Mouse (Mus musculus) ES-Bruce4 (cell line): ENCODE measurements around the gene Lce1m. TPM values are rescaled to one million over a fixed set of nuclear protein-coding genes. Genes with fewer than 3 reads are reported as not detected.

Experiments used
- H3K27ac ChIP-seq: 2 replicates; pipeline ENCODE4 v1.5.1; 2012; ENCODE audit warnings: low read length, inconsistent platforms; ENCODE audit not compliant: insufficient read depth
- H3K27me3 ChIP-seq: 2 replicates; pipeline ENCODE4 v1.6.1; 2012; ENCODE audit warnings: mild to moderate bottlenecking, low read length, inconsistent platforms; ENCODE audit not compliant: control insufficient read depth, poor library complexity, insufficient read depth, severe bottlenecking
- H3K36me3 ChIP-seq: 2 replicates; pipeline ENCODE4 v1.6.1; 2012; ENCODE audit warnings: inconsistent platforms, mild to moderate bottlenecking, low read length, moderate library complexity; ENCODE audit not compliant: control insufficient read depth, poor library complexity, insufficient read depth, severe bottlenecking
- H3K4me1 ChIP-seq: one replicate; pipeline ENCODE4 v1.8.1; 2011; ENCODE audit warnings: low read length; ENCODE audit not compliant: control insufficient read depth, insufficient read depth
- H3K4me3 ChIP-seq: 2 replicates; pipeline ENCODE4 v1.5.1; 2011; ENCODE audit warnings: low read depth, mild to moderate bottlenecking, low read length
- H3K9ac ChIP-seq: 2 replicates; pipeline ENCODE4 v1.6.1; 2012; ENCODE audit warnings: low read depth, mild to moderate bottlenecking, inconsistent platforms; ENCODE audit not compliant: poor library complexity, severe bottlenecking
- H3K9me3 ChIP-seq: replicated peaks from 2 replicates; pipeline ENCODE4 v1.6.1; 2012; ENCODE audit warnings: mild to moderate bottlenecking, low read length, inconsistent platforms; ENCODE audit not compliant: control insufficient read depth, poor library complexity, insufficient read depth, severe bottlenecking
- CTCF ChIP-seq: IDR thresholded peaks from one replicate; pipeline ENCODE4 v1.8.1; 2011; ENCODE audit warnings: low read depth, low read length
- EP300 ChIP-seq: IDR thresholded peaks from 2 replicates; pipeline ENCODE4 v1.6.1; 2011; ENCODE audit warnings: low read depth, low read length; ENCODE audit not compliant: insufficient read depth
- POLR2A ChIP-seq: IDR thresholded peaks from one replicate; pipeline ENCODE4 v1.8.1; 2011; ENCODE audit warnings: low read length; ENCODE audit not compliant: insufficient read depth
- polyA plus RNA-seq: library from polyadenylated mRNA; stranded (reverse); fragments of >200 nt; gene quantifications from 2 replicates; pipeline ENCODE4 v1.2.4, GENCODE M21; 2011; ENCODE audit warnings: low read depth; ENCODE audit not compliant: missing spikeins, insufficient read depth, insufficient read length

The Lce1m gene
- polyA plus RNA-seq, 1 experiment = not detected

DNA sequence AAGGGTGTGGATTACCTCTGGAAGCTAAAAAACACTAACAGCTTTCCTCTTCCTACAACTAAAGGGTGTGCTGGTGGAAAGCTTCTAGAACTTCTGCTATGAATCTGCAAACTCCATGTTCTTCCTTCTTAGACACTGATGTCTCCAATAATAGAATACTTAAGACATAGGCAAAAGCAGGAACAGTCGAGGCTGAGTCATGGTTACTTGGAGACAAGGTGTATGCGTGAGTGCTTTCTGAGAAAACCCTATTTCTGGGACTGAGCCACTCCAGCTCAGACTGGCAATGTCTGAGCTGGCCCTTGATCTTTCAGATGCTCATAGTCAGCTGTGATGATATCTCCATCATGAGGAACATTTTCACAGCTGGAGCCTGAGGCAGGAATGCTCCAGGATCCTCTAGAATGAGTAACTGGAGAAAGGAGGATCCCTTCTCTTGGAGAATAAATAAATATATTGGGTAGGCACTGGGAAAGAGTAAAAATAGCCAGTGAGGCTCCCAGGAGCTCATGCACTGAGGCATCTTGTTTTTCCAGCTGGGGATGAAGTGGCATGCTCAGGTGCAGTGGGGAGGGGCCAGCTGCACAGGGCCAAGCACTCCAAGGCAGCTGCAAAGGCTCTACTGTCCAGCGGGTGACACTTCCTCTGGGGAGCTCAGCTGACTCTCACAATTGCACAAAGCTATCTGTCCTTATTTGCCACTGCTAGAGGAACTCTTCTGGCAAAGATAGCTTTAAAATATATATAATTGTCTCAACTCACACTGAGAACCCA, 4.7 kb upstream of the Lce1m start:
- Histone ChIP-seq H3K27ac (no peak overlapping the region), H3K9me3 (no peaks in the 10 kb centered on the region), H3K4me3 (no peak overlapping the region), H3K27me3 (peaks cover 1% of the 10 kb centered on the region; the same call in 1 of the 2 replicates), H3K4me1 (no peaks in the 10 kb centered on the region), H3K9ac (no peak overlapping the region), H3K36me3 (no peaks in the 10 kb centered on the region)
- no peak for TF ChIP-seq EP300
- no peak for TF ChIP-seq POLR2A
- TF ChIP-seq CTCF = no peak

DNA sequence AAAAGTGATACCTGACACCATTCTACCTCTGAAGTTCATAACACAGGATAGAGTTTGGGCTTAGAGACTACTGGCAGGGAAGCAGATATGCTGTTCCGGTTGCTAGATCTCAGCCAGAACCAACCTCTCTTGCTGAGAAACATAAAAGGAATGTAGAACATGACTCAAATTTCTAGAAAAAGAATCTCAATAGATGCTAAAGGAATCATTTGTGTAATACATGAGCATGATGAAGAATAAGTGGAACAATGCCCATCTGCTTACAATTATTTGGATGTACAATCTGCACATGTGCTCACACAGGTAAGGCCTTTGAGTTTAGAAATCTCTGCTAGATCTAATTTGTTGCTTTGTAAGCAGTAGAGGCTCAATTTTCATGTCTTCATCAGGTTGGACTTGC, 2.3 kb upstream of the Lce1m start:
- Histone ChIP-seq H3K27ac (no peak overlapping the region), H3K4me3 (no peak overlapping the region), H3K4me1 (no peaks in the 10 kb centered on the region), H3K9me3 (no peaks in the 10 kb centered on the region), H3K36me3 (no peaks in the 10 kb centered on the region), H3K27me3 (no peaks in the 10 kb centered on the region; the same call in 1 of the 2 replicates), H3K9ac (no peak overlapping the region)
- TF ChIP-seq POLR2A = no peak
- no peak for TF ChIP-seq CTCF
- TF ChIP-seq EP300 = no peak

DNA sequence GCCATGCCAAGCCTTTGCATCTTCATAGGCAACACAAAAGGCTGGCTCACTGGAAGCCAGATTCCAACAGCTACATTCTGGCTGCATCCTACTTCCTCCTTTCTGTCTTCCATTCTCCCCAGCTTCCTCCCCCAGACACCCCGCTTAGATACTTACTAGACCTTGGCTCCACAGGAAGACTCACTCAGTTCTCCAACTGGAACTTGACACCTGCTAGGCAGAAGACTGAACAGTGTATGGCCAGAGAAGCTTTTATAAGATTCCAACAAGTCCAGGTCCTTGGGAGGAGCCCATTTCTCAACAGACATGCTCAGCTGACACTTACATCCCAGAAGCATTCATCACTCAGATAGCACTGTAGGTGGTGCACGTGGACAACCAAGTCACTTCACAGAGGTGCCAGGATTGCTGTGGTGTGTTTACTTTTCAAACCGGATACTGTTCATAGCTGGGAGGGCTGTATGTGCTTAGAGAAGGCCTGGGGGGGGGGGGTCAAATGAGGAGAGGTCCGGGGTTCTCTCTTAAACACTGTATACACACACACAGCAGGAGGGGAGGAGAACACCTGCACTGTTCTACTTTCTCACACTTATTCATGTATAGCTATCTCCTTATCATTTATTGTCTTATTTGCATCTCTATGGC, 3.3 kb downstream of the Lce1m start, which contains the start of gene Crct1:
Gene Crct1, minus strand, starts transcription at position 228 of the 645 bp plus-strand sequence.
- Histone ChIP-seq H3K36me3 (no peaks in the 10 kb centered on the region), H3K4me3 (peak within 1 kb of the TSS; percentile 39), H3K9me3 (no peaks in the 10 kb centered on the region), H3K4me1 (peaks cover 4% of the 10 kb centered on the region), H3K27ac (peak within 1 kb of the TSS; percentile 48), H3K9ac (no peak within 1 kb of the TSS), H3K27me3 (no peaks in the 10 kb centered on the region)
- TF ChIP-seq POLR2A = no peak
- no peak for TF ChIP-seq EP300

DNA sequence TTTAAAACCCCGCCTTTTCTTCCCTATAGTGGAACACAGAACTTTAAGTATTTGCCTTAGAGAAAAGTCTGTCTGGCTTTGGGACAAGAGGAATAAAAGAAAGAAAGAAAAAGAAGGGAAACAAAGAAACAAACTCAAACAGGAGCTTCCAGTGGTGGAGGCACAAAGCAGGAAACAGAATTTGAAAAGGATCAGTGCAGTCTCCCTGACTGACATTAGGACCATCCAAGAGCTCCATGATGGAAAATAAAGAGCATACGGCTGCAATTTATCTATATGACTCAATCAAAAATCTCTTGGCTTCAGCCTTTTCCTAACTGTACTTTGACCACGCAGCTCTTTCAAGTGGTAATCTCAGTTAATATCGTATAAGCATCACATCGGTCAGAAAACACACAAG, 4.0 kb downstream of the Lce1m start:
- H3K9me3 ChIP-seq = no peaks in the 10 kb centered on the region
- H3K4me1 ChIP-seq = peaks cover 4% of the 10 kb centered on the region
- no peaks in the 10 kb centered on the region for H3K27me3 ChIP-seq
- TF ChIP-seq CTCF (no peak), POLR2A (no peak), EP300 (no peak)
- H3K4me3 ChIP-seq = no peak overlapping the region
- H3K9ac ChIP-seq = no peak overlapping the region
- peak overlapping the region; percentile 48; the same call in 1 of the 2 replicates for H3K27ac ChIP-seq
- H3K36me3 ChIP-seq = no peaks in the 10 kb centered on the region

DNA sequence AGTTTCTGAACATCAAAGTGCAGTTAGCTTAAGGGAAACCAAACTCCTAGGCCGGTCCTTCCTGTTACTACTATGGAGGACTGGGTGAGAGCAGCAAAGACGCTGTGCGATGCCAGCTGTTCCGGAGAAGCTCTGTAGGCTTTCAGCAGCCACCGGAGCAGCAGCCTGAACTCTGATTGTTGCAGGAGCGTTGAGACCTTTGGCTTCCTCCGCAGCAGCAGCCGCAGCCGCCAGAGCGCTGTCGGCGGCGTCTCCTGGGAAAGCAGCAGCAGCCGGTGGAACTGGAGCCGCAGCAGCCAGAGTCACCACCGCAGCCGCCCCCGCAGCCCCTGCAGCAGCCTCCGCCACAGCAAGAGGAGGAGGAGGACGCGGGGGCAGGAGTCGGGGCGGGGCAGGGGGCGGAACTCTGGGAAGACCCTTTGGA, 4.5 kb downstream of the Lce1m start:
- Histone ChIP-seq H3K36me3 (no peaks in the 10 kb centered on the region), H3K27me3 (no peaks in the 10 kb centered on the region), H3K9ac (no peak overlapping the region), H3K4me1 (peaks cover 4% of the 10 kb centered on the region), H3K9me3 (no peaks in the 10 kb centered on the region), H3K27ac (no peak overlapping the region), H3K4me3 (peak overlapping the region; percentile 39)
- TF ChIP-seq EP300 = no peak
- no peak for TF ChIP-seq POLR2A
- TF ChIP-seq CTCF = no peak

DNA sequence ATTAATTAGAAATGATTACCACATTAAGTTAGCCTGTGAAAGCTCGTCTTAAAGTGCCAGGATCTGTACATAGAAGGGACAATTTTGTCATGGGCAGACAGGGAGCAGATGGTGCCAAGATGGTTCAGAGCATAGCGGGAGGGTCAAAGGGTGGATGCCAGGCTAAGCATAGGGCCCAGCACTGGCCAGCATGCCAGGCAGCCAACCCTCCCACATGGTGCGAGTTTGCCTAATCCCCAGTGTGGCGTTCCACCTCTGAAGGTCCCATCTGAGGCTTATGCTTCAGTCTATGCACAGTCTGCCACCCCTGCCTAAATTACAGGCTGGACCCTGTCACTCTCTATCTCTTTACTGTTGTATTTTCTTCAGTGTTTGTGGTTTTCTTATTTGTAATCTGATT, 16.0 kb downstream of the Lce1m start:
- Histone ChIP-seq H3K27me3 (no peaks in the 10 kb centered on the region), H3K36me3 (no peaks in the 10 kb centered on the region), H3K9ac (no peak overlapping the region), H3K9me3 (no peaks in the 10 kb centered on the region), H3K4me3 (no peak overlapping the region), H3K4me1 (no peaks in the 10 kb centered on the region), H3K27ac (no peak overlapping the region)
- TF ChIP-seq CTCF (no peak), POLR2A (no peak), EP300 (no peak)
